Mouse (Mus musculus) heart, adult 2 months (tissue): Measurements from ENCODE around the gene Tmem79.

Experiments used
- CTCF ChIP-seq: fragments of 200-600 bp; IDR thresholded peaks from 2 replicates; pipeline ENCODE4 v1.8.1; 2022; ENCODE audit warnings: antibody characterized with exemption, mild to moderate bottlenecking, moderate library complexity
- EP300 ChIP-seq: fragments of 200-500 bp; IDR thresholded peaks from 2 replicates; pipeline ENCODE4 v1.6.1; 2011; ENCODE audit warnings: low read depth, low read length, control low read depth; ENCODE audit not compliant: insufficient read depth
- POLR2A ChIP-seq: fragments of 200-500 bp; IDR thresholded peaks from 2 replicates; pipeline ENCODE4 v1.6.1; 2011; ENCODE audit warnings: mild to moderate bottlenecking, low read depth, low read length, control low read depth; ENCODE audit not compliant: insufficient read depth

- TF ChIP-seq POLR2A: no peak
- no peak for TF ChIP-seq CTCF
- no peak for TF ChIP-seq EP300
These were observed 1.8 kb downstream of the Tmem79 start for GRCm38 (mm10) chr3:88334029-88334658.
